In the genomic region with DNA sequence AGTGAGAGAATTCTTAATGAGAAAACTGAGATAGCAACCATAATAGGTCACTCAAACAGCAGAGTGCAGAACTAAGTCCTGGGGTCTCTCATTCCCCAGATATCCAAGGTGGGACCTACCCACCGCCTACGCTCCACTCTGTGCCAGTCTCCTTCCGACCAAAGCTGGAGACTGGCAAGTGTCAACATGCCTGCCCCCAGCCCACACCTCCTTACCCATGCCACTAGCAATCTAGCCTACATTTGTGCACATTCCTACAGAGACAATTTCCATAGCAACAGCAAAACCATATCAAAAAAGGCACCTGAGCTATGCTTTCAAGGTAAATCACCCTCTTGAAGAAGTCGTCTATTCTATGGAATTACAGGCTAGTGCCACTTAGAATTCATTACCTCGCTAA, we compare ENCODE assay signal across 16 mouse cellular contexts.
"Had no signal": no experiment of that assay in that cellular context is flagged by ENCODE, and none has a peak within 500 bp of the region (broad histone marks: within the 10 kb centered on the region; RNA-seq: fewer than 3 reads in every experiment).

No protein-coding gene starts in this region.

- H3K4me1 ChIP-seq: liver, embryonic 12.5 days; liver, embryonic 15.5 days had no signal

- H3K4me2 ChIP-seq: limb, embryonic 13.5 days; liver, embryonic 12.5 days; liver, embryonic 15.5 days; midbrain, embryonic 13.5 days had no signal

- H3K27me3 ChIP-seq: limb, embryonic 13.5 days; liver, embryonic 12.5 days; liver, embryonic 15.5 days; midbrain, embryonic 13.5 days had no signal

- H3K27ac ChIP-seq: kidney, postnatal 0 days; layer of hippocampus, adult 2 months; limb, embryonic 10.5 days; limb, embryonic 13.5 days; liver, embryonic 12.5 days; liver, embryonic 15.5 days; midbrain, embryonic 13.5 days had no signal

- DNase-seq: kidney, adult 2 months; kidney, postnatal 25 days; layer of hippocampus, adult 9-11 months; liver; lung, adult 2 months; lung, postnatal 10 days; lung, postnatal 4 days; thymus, adult 18-20 months; thymus, postnatal 36 days had no signal

- ATAC-seq: liver, embryonic 12.5 days; midbrain, embryonic 13.5 days had no signal

- H3K36me3 ChIP-seq: limb, embryonic 10.5 days; limb, embryonic 13.5 days; liver, embryonic 12.5 days; liver, embryonic 15.5 days; midbrain, embryonic 13.5 days had no signal

- H3K9me3 ChIP-seq: limb, embryonic 10.5 days; limb, embryonic 13.5 days; liver, embryonic 12.5 days; liver, embryonic 15.5 days; midbrain, embryonic 13.5 days had no signal

- H3K9ac ChIP-seq: limb, embryonic 13.5 days; liver, embryonic 12.5 days; liver, embryonic 15.5 days; midbrain, embryonic 13.5 days had no signal

- H3K4me3 ChIP-seq: layer of hippocampus, adult 2 months; limb, embryonic 10.5 days; limb, embryonic 13.5 days; liver, embryonic 12.5 days; liver, embryonic 15.5 days; midbrain, embryonic 13.5 days had no signal
